Mouse (Mus musculus) CD4-positive, CD25-positive, alpha-beta regulatory T cell, adult 4 months (primary cell): Measurements from ENCODE around the gene Il1rapl1. TPM values are rescaled to one million over a fixed set of nuclear protein-coding genes. Genes with fewer than 3 reads are reported as not detected.

Source experiments
- ATAC-seq: one replicate; pipeline ENCODE4 v1.8.0; 2017
- polyA plus RNA-seq, 2 experiments: library from polyadenylated mRNA; unstranded; fragments of 100-300 nt; shearing (Covaris generic); gene quantifications; one replicate each; pipeline ENCODE4 v1.2.1; 2017

Gene Il1rapl1
- polyA plus RNA-seq, 2 experiments from 2014 or later: 0.12 TPM; not detected in 1

GRCm38 (mm10) chrX:87600914-87601313 lies 514.5 kb downstream of the Il1rapl1 start:
- no peak for ATAC-seq

DNA sequence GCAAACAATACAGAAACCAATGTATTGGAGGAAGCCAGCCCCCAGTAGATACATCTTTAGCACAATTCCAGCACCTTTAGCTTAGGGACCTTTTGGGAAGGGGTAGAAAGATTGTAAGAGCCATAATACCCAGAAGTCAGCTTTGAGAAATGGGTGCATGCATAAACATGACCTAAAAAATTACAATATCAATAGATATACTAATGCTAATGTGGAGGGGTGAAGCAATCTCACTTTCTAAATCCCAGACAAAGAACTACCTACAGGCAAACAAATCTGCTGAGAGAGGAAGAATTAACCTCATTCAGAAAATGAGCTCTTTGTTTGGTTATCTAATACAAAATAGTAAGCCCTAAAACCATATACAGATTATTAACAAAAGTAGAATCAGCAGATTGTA lies 607.4 kb downstream of the Il1rapl1 start:
- ATAC-seq: no peak

GRCm38 (mm10) chrX:87502604-87503003 lies 612.8 kb downstream of the Il1rapl1 start:
- no peak for ATAC-seq

DNA sequence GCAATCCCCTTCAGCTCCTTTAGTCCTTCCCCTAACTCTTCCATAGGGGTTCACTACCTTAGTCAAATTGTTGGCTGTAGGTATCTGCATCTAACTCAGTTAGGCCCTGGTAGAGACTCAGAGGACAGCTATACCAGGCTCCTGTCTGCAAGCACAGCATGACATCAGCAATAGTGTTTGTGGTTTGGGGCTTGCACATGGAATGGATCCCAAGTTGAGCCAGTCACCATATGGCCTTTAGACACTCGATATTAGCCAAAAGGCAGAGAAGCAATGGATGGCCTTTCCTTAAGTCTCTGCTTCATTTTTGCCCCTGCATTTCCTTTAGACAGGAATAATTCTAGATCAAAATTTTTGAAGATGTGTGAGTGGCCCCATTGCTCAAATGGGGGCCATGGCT lies 632.0 kb downstream of the Il1rapl1 start:
- no peak for ATAC-seq

DNA sequence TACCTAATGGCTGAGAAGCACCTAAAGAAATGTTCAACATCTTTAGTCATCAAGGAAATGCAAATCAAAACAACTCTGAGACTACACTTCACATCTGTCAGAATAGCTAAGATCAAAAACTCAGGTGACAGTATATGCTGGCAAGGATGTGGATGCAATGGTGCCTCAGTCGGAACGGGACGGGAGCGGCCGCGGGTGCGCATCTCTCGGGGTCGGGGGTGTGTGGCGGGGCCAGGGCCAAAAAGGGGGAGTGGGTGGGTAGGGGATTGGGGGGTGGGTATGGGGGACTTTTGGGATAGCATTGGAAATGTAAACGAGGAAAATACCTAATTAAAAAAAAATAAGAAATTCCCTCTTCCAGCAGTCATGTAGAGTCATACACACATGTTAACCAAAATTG lies 877.3 kb downstream of the Il1rapl1 start:
- peak; percentile 64 for ATAC-seq

GRCm38 (mm10) chrX:87225280-87225679 lies 890.2 kb downstream of the Il1rapl1 start:
- ATAC-seq: no peak

DNA sequence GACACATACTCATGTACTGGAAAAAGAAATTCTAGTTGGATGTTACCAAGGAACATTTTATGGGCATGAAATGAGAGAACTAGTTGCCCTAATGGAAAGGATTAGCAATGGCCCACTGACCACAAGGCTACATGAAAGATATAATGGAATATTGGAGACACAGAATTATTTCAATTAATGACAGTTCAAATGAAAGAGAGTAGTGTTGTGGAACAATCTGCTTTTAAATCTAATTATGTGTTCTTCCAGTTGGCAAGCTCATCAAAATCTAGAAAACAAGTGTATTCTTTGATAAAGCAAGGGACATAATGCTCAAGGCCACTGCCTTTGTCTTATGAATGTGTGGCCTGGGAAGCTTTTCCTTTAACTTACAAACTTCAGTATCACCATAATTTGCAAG lies 1113.1 kb downstream of the Il1rapl1 start:
- no peak for ATAC-seq

- ATAC-seq: no peak
Measured at GRCm38 (mm10) chrX:86955126-86955525, 1160.3 kb downstream of the Il1rapl1 start.

DNA sequence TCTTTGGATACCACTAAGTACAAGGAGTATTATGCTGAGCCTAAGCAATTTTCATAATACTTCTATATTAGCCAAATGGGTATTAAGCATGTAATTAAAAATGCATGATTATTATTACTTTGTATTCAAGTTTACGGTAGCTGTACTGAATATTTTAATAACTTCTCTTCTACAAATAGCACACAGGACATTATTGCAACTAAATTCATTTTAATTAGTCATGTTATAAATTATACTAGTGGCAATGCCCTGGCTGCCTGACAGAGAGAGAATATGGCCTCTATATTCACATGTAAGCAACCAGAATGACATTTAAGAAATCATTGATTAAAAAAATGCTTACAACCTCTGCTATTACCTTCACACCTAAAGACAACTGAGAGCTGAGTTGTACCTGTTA lies 1160.8 kb downstream of the Il1rapl1 start:
- ATAC-seq: no peak

DNA sequence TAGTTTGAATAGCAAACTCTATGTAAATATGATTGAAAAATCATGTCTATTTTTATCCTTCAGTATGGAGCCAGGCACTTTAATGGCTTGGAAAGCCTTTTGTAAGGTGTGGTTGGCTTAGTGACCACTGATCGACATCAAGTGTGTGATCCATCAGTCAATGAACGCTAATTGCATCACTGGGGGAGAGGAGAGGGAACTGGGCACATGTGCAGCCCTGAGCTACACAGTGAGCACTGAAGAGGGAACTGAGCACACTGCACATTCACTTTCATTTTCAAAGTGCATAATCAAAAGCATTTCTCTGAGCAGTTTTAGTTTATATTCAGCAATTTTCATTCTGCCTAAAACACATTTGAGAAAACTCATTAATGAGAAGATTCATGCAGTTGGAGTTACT lies 1164.5 kb downstream of the Il1rapl1 start:
- no peak for ATAC-seq

GRCm38 (mm10) chrX:86949112-86949511 lies 1166.3 kb downstream of the Il1rapl1 start:
- ATAC-seq: no peak

- no peak for ATAC-seq
Measured at GRCm38 (mm10) chrX:86854835-86855234, 1260.6 kb downstream of the Il1rapl1 start.

GRCm38 (mm10) chrX:86808218-86808617 lies 1307.2 kb downstream of the Il1rapl1 start:
- no peak for ATAC-seq

DNA sequence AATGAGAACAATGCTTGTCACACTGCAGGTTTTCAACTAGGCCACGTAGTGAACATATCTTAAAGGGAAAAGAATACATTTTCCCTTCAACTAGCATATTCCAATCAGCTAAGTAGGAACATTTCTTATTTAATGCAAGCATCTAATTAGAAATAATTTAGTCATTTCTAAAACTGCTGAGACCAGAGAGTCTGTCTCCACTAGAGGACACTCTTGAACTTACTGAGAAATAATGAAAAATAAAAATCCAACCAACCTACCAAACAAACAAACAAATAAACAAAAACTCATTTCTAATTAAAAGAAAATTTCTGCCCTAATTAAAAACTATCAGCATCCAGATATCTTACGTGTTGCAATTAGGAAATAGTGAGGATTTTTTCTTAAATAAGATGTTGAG lies 1312.7 kb downstream of the Il1rapl1 start:
- no peak for ATAC-seq

- ATAC-seq: no peak
Measured at GRCm38 (mm10) chrX:86728803-86729202, 1386.6 kb downstream of the Il1rapl1 start.
